Mouse (Mus musculus) thymus, adult 2 months (tissue): ENCODE results near the gene Fgfr2. TPM values are rescaled to one million over a fixed set of nuclear protein-coding genes. Genes with fewer than 3 reads are reported as not detected.
"Not testable (repeated sequence)": the region's sequence is repeated elsewhere in the genome, so short reads cannot be mapped to it uniquely, and the experiment has no call there.

Source experiments
- DNase-seq: peaks from one replicate; pipeline ENCODE4 v3.0.0; 2021
- H3K27ac ChIP-seq: fragments of 200-500 bp; 2 replicates; pipeline ENCODE4 v1.5.1; 2012; ENCODE audit warnings: low read length, control low read depth; ENCODE audit not compliant: control insufficient read depth, insufficient read depth
- H3K27me3 ChIP-seq: fragments of 200-500 bp; 2 replicates; pipeline ENCODE4 v1.6.1; 2012; ENCODE audit warnings: mild to moderate bottlenecking, low read length, moderate library complexity, mixed read lengths; ENCODE audit not compliant: control insufficient read depth, insufficient read depth
- H3K36me3 ChIP-seq: fragments of 200-500 bp; 2 replicates; pipeline ENCODE4 v1.6.1; 2012; ENCODE audit warnings: mild to moderate bottlenecking, low read length, moderate library complexity; ENCODE audit not compliant: control insufficient read depth, insufficient read depth
- H3K4me1 ChIP-seq: fragments of 200-500 bp; replicated peaks from 2 replicates; pipeline ENCODE4 v1.6.1; 2012; ENCODE audit warnings: low read length; ENCODE audit not compliant: control insufficient read depth, insufficient read depth
- H3K4me3 ChIP-seq: fragments of 200-500 bp; 2 replicates; pipeline ENCODE4 v1.5.1; 2012; ENCODE audit warnings: mild to moderate bottlenecking, low read length, control low read depth, moderate library complexity; ENCODE audit not compliant: control insufficient read depth, insufficient read depth
- CTCF ChIP-seq: fragments of 200-500 bp; IDR thresholded peaks from 2 replicates; pipeline ENCODE4 v1.5.1; 2012; ENCODE audit warnings: mild to moderate bottlenecking, control low read depth, low read length, moderate library complexity, borderline replicate concordance; ENCODE audit not compliant: control insufficient read depth, poor library complexity, insufficient read depth; ENCODE audit errors: extremely low read depth
- POLR2A ChIP-seq: fragments of 200-500 bp; IDR thresholded peaks from 2 replicates; pipeline ENCODE4 v1.6.1; 2012; ENCODE audit warnings: mild to moderate bottlenecking, low read length, control low read depth, moderate library complexity; ENCODE audit not compliant: control insufficient read depth, poor library complexity, insufficient read depth; ENCODE audit errors: extremely low read depth
- WGBS: fragments of 180-500 bp; shearing (Covaris S2); methylation state at CpG from one replicate; pipeline ENCODE4 v1.1.7; 2018; 5-methylcytosine and 5-hydroxymethylcytosine counted together
- polyA plus RNA-seq: library from polyadenylated mRNA; depleted of rRNA; stranded (reverse); fragments of >200 nt; gene quantifications from 2 replicates; pipeline ENCODE4 v1.2.3, GENCODE M21; 2012

Fgfr2 gene
- polyA plus RNA-seq, 1 experiment = 12.1 TPM

DNA sequence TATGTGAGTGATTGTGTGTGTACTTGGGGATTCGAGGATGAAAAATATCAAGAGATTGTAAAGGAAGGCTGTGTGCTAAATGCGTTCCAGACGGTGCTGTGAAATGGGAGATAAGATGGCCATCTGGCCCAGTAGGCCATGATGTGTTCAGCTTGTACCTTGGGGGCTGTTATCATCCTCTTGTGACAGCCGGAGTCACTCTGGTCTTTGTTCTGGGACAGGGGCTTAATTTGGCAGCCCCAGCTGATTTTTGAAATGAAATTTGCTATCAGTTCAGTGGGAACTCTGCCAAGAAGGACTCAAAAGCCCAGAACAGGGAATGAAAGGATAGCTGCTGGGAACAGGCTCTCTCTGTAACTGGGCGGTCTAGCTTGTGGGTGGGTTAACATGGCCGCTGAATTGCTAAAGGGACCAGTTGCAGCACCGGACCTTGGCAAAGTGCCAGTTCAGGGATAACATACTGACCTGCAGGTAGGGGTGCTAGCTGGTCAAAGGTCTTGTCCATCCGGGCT is 2453.7 kb downstream of the Fgfr2 start:
- Histone ChIP-seq H3K4me1 (no peaks in the 10 kb centered on the region), H3K36me3 (no peaks in the 10 kb centered on the region; the same call in 1 of the 2 replicates), H3K27me3 (no peaks in the 10 kb centered on the region), H3K27ac (no peak overlapping the region), H3K4me3 (no peak overlapping the region)
- 92% methylated on average over 8 of the region's 8 CpGs for WGBS
- DNase-seq = no peak
- TF ChIP-seq CTCF = no peak
- no peak for TF ChIP-seq POLR2A

DNA sequence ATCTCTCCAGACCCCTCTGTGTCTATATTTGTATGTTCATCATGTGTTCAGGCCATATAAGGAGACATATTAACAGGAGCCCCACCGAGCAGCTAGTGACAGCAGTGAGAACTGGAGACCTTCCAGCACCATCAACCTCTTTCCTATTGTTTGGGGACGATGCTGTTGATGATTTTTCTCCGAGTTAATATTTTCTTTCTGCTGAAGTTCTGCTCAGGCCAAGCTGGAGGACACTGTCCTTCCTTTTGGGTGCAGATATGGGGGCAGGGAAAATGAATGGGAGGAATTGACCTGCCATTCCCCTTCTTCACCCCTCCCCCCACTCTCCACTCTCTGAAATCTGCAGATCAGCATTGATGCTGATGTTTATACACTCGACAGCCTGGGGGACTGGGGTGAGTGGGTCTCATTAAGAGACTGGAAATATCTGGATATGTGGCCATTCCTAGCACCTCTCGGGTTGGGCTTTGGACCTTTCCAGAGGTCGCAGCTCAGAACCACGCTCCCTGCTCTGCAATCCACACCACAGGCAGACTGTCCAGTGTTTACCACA is 2454.3 kb downstream of the Fgfr2 start:
- TF ChIP-seq POLR2A (no peak), CTCF (no peak)
- 91% methylated on average over 7 of the region's 7 CpGs for WGBS
- Histone ChIP-seq H3K4me1 (no peaks in the 10 kb centered on the region), H3K27ac (no peak overlapping the region), H3K4me3 (no peak overlapping the region), H3K27me3 (no peaks in the 10 kb centered on the region), H3K36me3 (no peaks in the 10 kb centered on the region; the same call in 1 of the 2 replicates)
- DNase-seq = no peak

DNA sequence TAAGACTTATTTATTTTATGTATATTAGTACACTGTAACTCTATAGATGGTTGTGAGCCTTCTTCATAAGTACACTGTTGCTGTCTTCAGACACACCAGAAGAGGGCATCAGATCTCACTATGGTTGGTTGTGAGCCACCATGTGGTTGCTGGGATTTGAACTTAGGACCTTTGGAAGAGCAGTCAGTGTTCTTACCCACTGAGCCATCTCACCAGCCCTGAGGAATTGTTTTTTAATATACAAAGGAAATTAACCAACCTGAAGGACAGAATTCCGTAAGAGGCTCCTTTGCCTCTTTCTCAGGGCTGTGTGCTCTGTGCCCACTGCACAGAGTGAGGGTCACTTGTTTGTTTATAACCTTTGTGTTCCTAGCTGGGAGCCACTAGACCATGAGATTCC is 2455.1 kb downstream of the Fgfr2 start:
- not testable (repeated sequence) for DNase-seq, H3K27ac ChIP-seq, H3K4me3 ChIP-seq, H3K27me3 ChIP-seq, H3K36me3 ChIP-seq, H3K4me1 ChIP-seq
- 88% methylated on average over 1 of the region's 1 CpGs for WGBS

DNA sequence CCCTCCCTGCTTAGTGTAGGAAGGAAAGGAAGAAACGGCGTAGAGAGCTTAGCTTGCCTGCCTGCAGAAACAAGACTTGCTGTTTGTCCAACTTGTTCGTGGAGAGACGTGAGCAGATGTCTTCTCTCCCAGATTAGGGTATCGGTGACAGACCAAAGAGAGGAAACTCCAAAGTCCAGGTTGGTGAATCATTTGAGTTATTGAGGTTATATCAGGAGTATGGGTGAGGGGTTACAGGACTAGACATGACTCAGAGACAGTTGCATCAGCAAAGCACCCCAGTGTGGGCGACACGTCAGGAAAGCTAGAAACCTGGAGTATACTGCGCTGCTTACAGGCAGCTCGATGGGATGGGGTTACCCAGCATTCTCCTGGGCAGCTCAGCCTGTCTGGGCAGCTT is 2457.8 kb downstream of the Fgfr2 start:
- H3K27ac ChIP-seq = no peak overlapping the region
- WGBS = 97% methylated on average over 9 of the region's 9 CpGs
- DNase-seq = no peak
- H3K4me3 ChIP-seq = no peak overlapping the region
- no peaks in the 10 kb centered on the region; the same call in 1 of the 2 replicates for H3K4me1 ChIP-seq
- TF ChIP-seq CTCF (no peak), POLR2A (no peak)
- H3K27me3 ChIP-seq = no peaks in the 10 kb centered on the region
- H3K36me3 ChIP-seq = no peaks in the 10 kb centered on the region; the same call in 1 of the 2 replicates

DNA sequence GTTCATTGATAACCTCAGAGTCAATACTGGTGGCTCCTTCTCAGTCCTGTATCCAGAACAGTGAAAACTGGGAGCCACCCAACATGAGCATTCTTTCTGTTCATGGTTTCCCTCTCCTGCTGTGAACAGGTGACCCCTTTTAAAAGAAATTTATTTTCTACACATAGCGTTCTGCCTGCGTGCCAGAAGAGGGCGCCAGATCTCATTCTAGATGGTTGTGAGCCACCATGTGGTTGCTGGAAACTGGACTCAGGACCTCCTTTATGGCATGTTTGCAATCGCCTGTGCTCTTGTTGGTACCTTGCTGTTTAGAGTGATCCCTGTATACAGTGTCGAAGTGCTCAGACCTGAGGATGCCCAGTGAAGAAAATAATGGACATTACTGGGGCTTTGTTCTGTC is 2458.5 kb downstream of the Fgfr2 start:
- no peaks in the 10 kb centered on the region; the same call in 1 of the 2 replicates for H3K36me3 ChIP-seq
- H3K4me1 ChIP-seq = no peaks in the 10 kb centered on the region; the same call in 1 of the 2 replicates
- TF ChIP-seq POLR2A = no peak
- TF ChIP-seq CTCF = no peak
- DNase-seq = no peak
- H3K27ac ChIP-seq = no peak overlapping the region
- no peak overlapping the region for H3K4me3 ChIP-seq
- H3K27me3 ChIP-seq = no peaks in the 10 kb centered on the region
- 97% methylated on average over 5 of the region's 5 CpGs for WGBS

DNA sequence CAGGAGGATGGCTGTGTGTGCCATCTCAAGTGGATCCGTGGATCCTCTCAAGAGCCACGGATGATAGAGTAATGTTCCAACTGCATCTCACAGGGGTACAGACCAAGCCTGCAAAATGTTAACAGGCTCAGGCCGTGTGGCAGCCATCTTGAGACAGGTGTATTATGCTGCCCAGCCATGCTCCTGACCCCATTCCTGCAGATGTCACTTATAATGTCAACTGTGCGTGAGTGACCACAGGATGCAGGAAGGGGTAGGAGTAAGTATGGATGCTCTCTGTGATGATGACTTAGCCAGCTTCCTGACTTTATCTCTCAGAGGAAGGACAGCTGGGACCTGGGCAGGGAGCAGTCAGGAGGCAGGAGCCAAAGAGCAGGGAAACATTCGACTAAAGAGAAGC is 2459.1 kb downstream of the Fgfr2 start:
- Histone ChIP-seq H3K27ac (no peak overlapping the region), H3K27me3 (no peaks in the 10 kb centered on the region)
- TF ChIP-seq POLR2A = no peak
- no peak for TF ChIP-seq CTCF

DNA sequence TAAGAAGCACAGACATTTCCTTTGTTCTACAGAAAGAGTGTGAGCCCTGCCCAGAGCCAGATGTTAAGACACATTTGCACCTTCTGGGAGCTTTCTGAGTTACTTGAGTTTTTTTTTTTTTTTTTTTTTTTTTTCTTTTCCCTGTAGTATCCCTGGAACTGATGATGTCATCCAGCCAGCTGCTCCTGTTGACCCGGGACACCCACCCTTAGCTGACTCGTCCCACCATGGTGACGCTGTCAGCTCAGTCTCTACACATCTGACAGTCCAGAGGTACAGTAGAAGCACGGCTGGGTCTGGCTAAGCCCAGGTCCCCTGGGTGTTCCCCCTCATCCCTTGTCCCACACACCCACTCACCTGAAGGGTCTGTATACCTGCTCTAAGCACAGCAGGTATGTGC is 2460.3 kb downstream of the Fgfr2 start:
- no peak overlapping the region for H3K4me3 ChIP-seq
- 87% methylated on average over 4 of the region's 4 CpGs for WGBS
- TF ChIP-seq POLR2A = no peak
- TF ChIP-seq CTCF = no peak
- no peaks in the 10 kb centered on the region for H3K27me3 ChIP-seq
- peaks cover under 1% of the 10 kb centered on the region for H3K4me1 ChIP-seq
- H3K36me3 ChIP-seq = no peaks in the 10 kb centered on the region; the same call in 1 of the 2 replicates
- no peak for DNase-seq
- H3K27ac ChIP-seq = no peak overlapping the region

More for the DNA sequence above, 2459.1 kb downstream of the Fgfr2 start:
- 95% methylated on average over 5 of the region's 5 CpGs for WGBS
- Histone ChIP-seq H3K4me3 (no peak overlapping the region), H3K4me1 (no peaks in the 10 kb centered on the region; the same call in 1 of the 2 replicates), H3K36me3 (no peaks in the 10 kb centered on the region; the same call in 1 of the 2 replicates)
- no peak for DNase-seq
